Mouse (Mus musculus): ENCODE measurements around the gene Smg7.

- no peak for TF ChIP-seq CTCF (IDR thresholded peaks at IDR 0.05; ENCODE audit: insufficient read depth, low read depth, low read length)
- no peak for TF ChIP-seq POLR2A (IDR thresholded peaks at IDR 0.05; ENCODE audit: insufficient read depth, low read depth, low read length)
These were observed 14.5 kb upstream of the Smg7 start for GRCm38 (mm10) chr1:152916936-152917335.

Measured in olfactory bulb, adult 2 months (tissue).